Comparison of ENCODE assay signal across 8 mouse cellular contexts in genomic region chr11:54002761-54003717, GRCm38 (mm10). TPM values are rescaled to one million over a fixed set of nuclear protein-coding genes. Genes with fewer than 3 reads are reported as not detected.
DNase-seq lines count a peak whose midpoint lies in the region; ATAC-seq and TF ChIP-seq lines count a peak whose summit lies in the region.
"Not testable (repeated sequence)": the region's sequence is repeated elsewhere in the genome, so short reads cannot be mapped to it uniquely, and the experiment has no call there.

No protein-coding gene starts in this region.

- H3K36me3 ChIP-seq in intestine, embryonic 14.5 days (ENCODE audit: control insufficient read depth, insufficient read depth, low read length), result not testable (repeated sequence)

- H3K27me3 ChIP-seq in intestine, embryonic 14.5 days (replicated peaks; ENCODE audit: control insufficient read depth, insufficient read depth, low read length), result not testable (repeated sequence)

- peak; percentile 79 for DNase-seq in ZHBTc4 (ENCODE audit: low read depth, low spot score)
- peak; percentile 77 to 85 for DNase-seq in cerebellum, postnatal 25 days
- peak; percentile 32 to 58 for DNase-seq in frontal cortex, postnatal 25 days (ENCODE audit: low spot score in 2 of 2)
- DNase-seq in intestine, embryonic 14.5 days (ENCODE audit: low spot score), result peak; percentile 77
- peak; percentile 48 to 69 for DNase-seq in left cerebral cortex, adult 2 months (ENCODE audit: extremely low spot score in 1 of 2, low spot score in 2 of 2)
- DNase-seq in lung, postnatal 36 days, result peak; percentile 44
- DNase-seq in retina, postnatal 7 days (ENCODE audit: low read depth, low spot score), result peak; percentile 60
- peak; percentile 64 for DNase-seq in urinary bladder, postnatal 25 days (ENCODE audit: low spot score)

- peak; percentile 76 for TF ChIP-seq CTCF in left cerebral cortex, adult 2 months (IDR thresholded peaks at IDR 0.05)

- intact Hi-C loops in left cerebral cortex, adult 2 months (cut with DNase I), result loop anchor here (1.0 to 10.0 kb wide), 6 partner anchors 26 to 352 kb away; partner anchors contain the start of gene Slc22a4

- H3K4me2 ChIP-seq in intestine, embryonic 14.5 days (ENCODE audit: low read length), result not testable (repeated sequence)

- not testable (repeated sequence) for H3K4me1 ChIP-seq in intestine, embryonic 14.5 days (replicated peaks; ENCODE audit: control insufficient read depth, insufficient read depth, low read length)

- not testable (repeated sequence) for H3K9ac ChIP-seq in intestine, embryonic 14.5 days (ENCODE audit: low read length)

- not testable (repeated sequence) for H3K4me3 ChIP-seq in intestine, embryonic 14.5 days (ENCODE audit: low read depth, low read length); left cerebral cortex, adult 2 months

- WGBS in intestine, embryonic 14.5 days, result 39% methylated on average over 12 of the region's 12 CpGs

- ATAC-seq in intestine, embryonic 14.5 days (replicated peaks; ENCODE audit: low FRiP score, low TSS enrichment, low read depth), result not testable (repeated sequence)

- not testable (repeated sequence) for H3K9me3 ChIP-seq in intestine, embryonic 14.5 days (ENCODE audit: control insufficient read depth, low read length)

- not testable (repeated sequence) for H3K27ac ChIP-seq in intestine, embryonic 14.5 days (ENCODE audit: low read depth); left cerebral cortex, adult 2 months

RNA-seq across cellular contexts. Expression of gene Slc22a21, which starts 22.9 kb away (rescaled TPM):
- polyA plus RNA-seq in intestine, embryonic 14.5 days (2014; fragmentation: Nextera tagmentation; extraction: Ambion mirVana), result 9.9 and 10.0 TPM in 2 replicates
- total RNA-seq in left cerebral cortex, adult 2 months (2021), result 1 to 10 TPM; 1.3 TPM

RNA-seq across cellular contexts. Expression of gene Slc22a4, which starts 24.9 kb away (rescaled TPM):
- 0.18 and 0.51 TPM in 2 replicates for polyA plus RNA-seq in intestine, embryonic 14.5 days (2014; fragmentation: Nextera tagmentation; extraction: Ambion mirVana)
- 1 to 10 TPM; 8.5 to 8.8 TPM for total RNA-seq in left cerebral cortex, adult 2 months (2021)
